Mouse (Mus musculus) hematopoietic stem cell, adult 5-6 weeks (primary cell): Measurements from ENCODE around the gene Cfap97d2. TPM values are rescaled to one million over a fixed set of nuclear protein-coding genes. Genes with fewer than 3 reads are reported as not detected.
A peak's percentile ranks its signal among the peaks of the same experiment; 100 is the strongest.

Experiments used
- ATAC-seq, 2 experiments: fragments of 125-278 bp in 1 of 2; replicated peaks in 1 of 2; 2 replicates each; pipeline ENCODE4 v1.8.0; 2016 to 2017; ENCODE audit warnings: inconsistent platforms in 2 of 2, mild to moderate bottlenecking in 2 of 2, moderate number of reproducible peaks in 2 of 2, low read depth in 1 of 2, moderate TSS enrichment in 1 of 2; ENCODE audit not compliant: low FRiP score in 2 of 2, poor library complexity in 2 of 2, severe bottlenecking in 2 of 2, insufficient read depth in 1 of 2, low TSS enrichment in 1 of 2
- total RNA-seq: library from RNA; stranded (forward); fragments of 172-1452, 232-1000 nt; gene quantifications from 2 replicates; pipeline ENCODE4 v1.2.3, GENCODE M21; 2017

The Cfap97d2 gene
- total RNA-seq, 1 experiment from 2014 or later = not detected

- peak; percentile 44 to 73 for ATAC-seq
Observed at GRCm38 (mm10) chr8:13785764-13786299, 80.1 kb downstream of the Cfap97d2 start.

- ATAC-seq = no peak
Observed at GRCm38 (mm10) chr8:13789606-13790005, 83.9 kb downstream of the Cfap97d2 start.

Other genes with a start within 250 kb of the Cfap97d2 start
- 14.1 and 17.4 TPM in 2 replicates for gene Gas6, start 211.4 kb upstream of the Cfap97d2 start, total RNA-seq
- gene 1700029H14Rik, start 143.4 kb upstream of the Cfap97d2 start, total RNA-seq = 0.38 TPM in 1 of 2 replicates, not detected in the other
- 104 and 131 TPM in 2 replicates for gene Rasa3, start 28.3 kb upstream of the Cfap97d2 start, total RNA-seq
- 52.3 and 64.4 TPM in 2 replicates for gene Cdc16, start 51.8 kb downstream of the Cfap97d2 start, total RNA-seq
- 26.6 and 40.5 TPM in 2 replicates for gene Upf3a, start 79.7 kb downstream of the Cfap97d2 start, total RNA-seq
- not detected in 2 replicates for gene AF366264, start 132.5 kb downstream of the Cfap97d2 start, total RNA-seq
- gene Champ1, start 163.8 kb downstream of the Cfap97d2 start, total RNA-seq = 27.6 and 28.6 TPM in 2 replicates
- 2.1 and 2.5 TPM in 2 replicates for gene Coprs, start 184.4 kb downstream of the Cfap97d2 start, total RNA-seq